Mouse (Mus musculus): ENCODE measurements around the gene Inava. TPM values are rescaled to one million over a fixed set of nuclear protein-coding genes. Genes with fewer than 3 reads are reported as not detected.

Inava gene
- polyA plus RNA-seq, 1 experiment from 2014 or later: 19.8 TPM

GRCm38 (mm10) chr1:136258495-136258894 lies 24.4 kb upstream of the Inava start:
- no peak for ATAC-seq (replicated peaks; ENCODE audit: low FRiP score)
- H3K9me3 ChIP-seq (ENCODE audit: control insufficient read depth, low read length): no peaks in the 10 kb centered on the region
- H3K27me3 ChIP-seq (ENCODE audit: control insufficient read depth, insufficient read depth, low read length): peaks cover 41% of the 10 kb centered on the region
- WGBS: 72% methylated on average over 9 of the region's 9 CpGs
- H3K4me1 ChIP-seq (replicated peaks; ENCODE audit: control insufficient read depth, insufficient read depth, low read length): peaks cover 13% of the 10 kb centered on the region; the same call in 1 of the 2 replicates
- H3K27ac ChIP-seq (ENCODE audit: low read depth, low read length): no peak overlapping the region
- no peak overlapping the region for H3K4me2 ChIP-seq (ENCODE audit: low read depth, low read length, severe bottlenecking)
- no peak for DNase-seq (ENCODE audit: low spot score)
- H3K9ac ChIP-seq (ENCODE audit: low read length): no peak overlapping the region
- no peak overlapping the region for H3K4me3 ChIP-seq (ENCODE audit: low read depth, low read length)
- H3K36me3 ChIP-seq (ENCODE audit: control insufficient read depth, insufficient read depth, low read length): no peaks in the 10 kb centered on the region

GRCm38 (mm10) chr1:136255657-136256056 lies 21.6 kb upstream of the Inava start:
- no peaks in the 10 kb centered on the region for H3K9me3 ChIP-seq (ENCODE audit: control insufficient read depth, low read length)
- H3K27me3 ChIP-seq (ENCODE audit: control insufficient read depth, insufficient read depth, low read length): peaks cover 27% of the 10 kb centered on the region
- H3K4me1 ChIP-seq (replicated peaks; ENCODE audit: control insufficient read depth, insufficient read depth, low read length): peaks cover 12% of the 10 kb centered on the region; the same call in 1 of the 2 replicates
- no peak overlapping the region for H3K4me3 ChIP-seq (ENCODE audit: low read depth, low read length)
- no peak overlapping the region for H3K27ac ChIP-seq (ENCODE audit: low read depth, low read length)
- H3K9ac ChIP-seq (ENCODE audit: low read length): no peak overlapping the region
- ATAC-seq (replicated peaks; ENCODE audit: low FRiP score) (no peak), DNase-seq (ENCODE audit: low spot score) (no peak)
- H3K4me2 ChIP-seq (ENCODE audit: low read depth, low read length, severe bottlenecking): no peak overlapping the region
- H3K36me3 ChIP-seq (ENCODE audit: control insufficient read depth, insufficient read depth, low read length): no peaks in the 10 kb centered on the region
- 62% methylated on average over 8 of the region's 8 CpGs for WGBS

GRCm38 (mm10) chr1:136255174-136255573 lies 21.1 kb upstream of the Inava start:
- 41% methylated on average over 6 of the region's 6 CpGs for WGBS
- no peak overlapping the region for H3K4me3 ChIP-seq (ENCODE audit: low read depth, low read length)
- no peaks in the 10 kb centered on the region for H3K36me3 ChIP-seq (ENCODE audit: control insufficient read depth, insufficient read depth, low read length)
- H3K9me3 ChIP-seq (ENCODE audit: control insufficient read depth, low read length): no peaks in the 10 kb centered on the region
- peaks cover 7% of the 10 kb centered on the region; the same call in 1 of the 2 replicates for H3K4me1 ChIP-seq (replicated peaks; ENCODE audit: control insufficient read depth, insufficient read depth, low read length)
- DNase-seq (ENCODE audit: low spot score) (no peak), ATAC-seq (replicated peaks; ENCODE audit: low FRiP score) (no peak)
- no peak overlapping the region for H3K9ac ChIP-seq (ENCODE audit: low read length)
- H3K27me3 ChIP-seq (ENCODE audit: control insufficient read depth, insufficient read depth, low read length): peaks cover 22% of the 10 kb centered on the region
- no peak overlapping the region for H3K4me2 ChIP-seq (ENCODE audit: low read depth, low read length, severe bottlenecking)
- H3K27ac ChIP-seq (ENCODE audit: low read depth, low read length): no peak overlapping the region

GRCm38 (mm10) chr1:136254503-136255065 lies 20.5 kb upstream of the Inava start:
- Histone ChIP-seq H3K4me2 (ENCODE audit: low read depth, low read length, severe bottlenecking) (no peak overlapping the region), H3K4me1 (replicated peaks; ENCODE audit: control insufficient read depth, insufficient read depth, low read length) (peaks cover 2% of the 10 kb centered on the region; the same call in 1 of the 2 replicates), H3K36me3 (ENCODE audit: control insufficient read depth, insufficient read depth, low read length) (no peaks in the 10 kb centered on the region), H3K27me3 (ENCODE audit: control insufficient read depth, insufficient read depth, low read length) (peaks cover 16% of the 10 kb centered on the region), H3K4me3 (ENCODE audit: low read depth, low read length) (no peak overlapping the region), H3K9ac (ENCODE audit: low read length) (no peak overlapping the region), H3K27ac (ENCODE audit: low read depth, low read length) (no peak overlapping the region), H3K9me3 (ENCODE audit: control insufficient read depth, low read length) (no peaks in the 10 kb centered on the region)
- ATAC-seq (replicated peaks; ENCODE audit: low FRiP score): no peak
- DNase-seq (ENCODE audit: low spot score): no peak
- WGBS: 83% methylated on average over 10 of the region's 10 CpGs

- no peaks in the 10 kb centered on the region for H3K4me1 ChIP-seq (replicated peaks; ENCODE audit: control insufficient read depth, insufficient read depth, low read length)
- no peaks in the 10 kb centered on the region for H3K36me3 ChIP-seq (ENCODE audit: control insufficient read depth, insufficient read depth, low read length)
- H3K4me3 ChIP-seq (ENCODE audit: low read depth, low read length): no peak overlapping the region
- no peak overlapping the region for H3K9ac ChIP-seq (ENCODE audit: low read length)
- no peak for DNase-seq (ENCODE audit: low spot score)
- 53% methylated on average over 2 of the region's 2 CpGs for WGBS
- no peak for ATAC-seq (replicated peaks; ENCODE audit: low FRiP score)
- H3K27me3 ChIP-seq (ENCODE audit: control insufficient read depth, insufficient read depth, low read length): peaks cover 7% of the 10 kb centered on the region
- H3K4me2 ChIP-seq (ENCODE audit: low read depth, low read length, severe bottlenecking): no peak overlapping the region
- no peak overlapping the region for H3K27ac ChIP-seq (ENCODE audit: low read depth, low read length)
- H3K9me3 ChIP-seq (ENCODE audit: control insufficient read depth, low read length): no peaks in the 10 kb centered on the region
Measured at GRCm38 (mm10) chr1:136253472-136253871, 19.4 kb upstream of the Inava start.

- H3K9me3 ChIP-seq (ENCODE audit: control insufficient read depth, low read length): no peaks in the 10 kb centered on the region
- no peak overlapping the region for H3K27ac ChIP-seq (ENCODE audit: low read depth, low read length)
- no peaks in the 10 kb centered on the region for H3K4me1 ChIP-seq (replicated peaks; ENCODE audit: control insufficient read depth, insufficient read depth, low read length)
- H3K4me3 ChIP-seq (ENCODE audit: low read depth, low read length): no peak overlapping the region
- WGBS: 83% methylated on average over 5 of the region's 5 CpGs
- no peak overlapping the region for H3K4me2 ChIP-seq (ENCODE audit: low read depth, low read length, severe bottlenecking)
- DNase-seq (ENCODE audit: low spot score) (no peak), ATAC-seq (replicated peaks; ENCODE audit: low FRiP score) (no peak)
- H3K27me3 ChIP-seq (ENCODE audit: control insufficient read depth, insufficient read depth, low read length): no peaks in the 10 kb centered on the region
- no peaks in the 10 kb centered on the region for H3K36me3 ChIP-seq (ENCODE audit: control insufficient read depth, insufficient read depth, low read length)
- no peak overlapping the region for H3K9ac ChIP-seq (ENCODE audit: low read length)
Measured at GRCm38 (mm10) chr1:136249662-136250061, 15.6 kb upstream of the Inava start.

GRCm38 (mm10) chr1:136247393-136247792 lies 13.3 kb upstream of the Inava start:
- DNase-seq (ENCODE audit: low spot score) (no peak), ATAC-seq (replicated peaks; ENCODE audit: low FRiP score) (no peak)
- no peaks in the 10 kb centered on the region for H3K4me1 ChIP-seq (replicated peaks; ENCODE audit: control insufficient read depth, insufficient read depth, low read length)
- H3K9me3 ChIP-seq (ENCODE audit: control insufficient read depth, low read length): no peaks in the 10 kb centered on the region
- H3K9ac ChIP-seq (ENCODE audit: low read length): no peak overlapping the region
- no peak overlapping the region for H3K4me2 ChIP-seq (ENCODE audit: low read depth, low read length, severe bottlenecking)
- H3K27ac ChIP-seq (ENCODE audit: low read depth, low read length): no peak overlapping the region
- no peaks in the 10 kb centered on the region for H3K27me3 ChIP-seq (ENCODE audit: control insufficient read depth, insufficient read depth, low read length)
- H3K36me3 ChIP-seq (ENCODE audit: control insufficient read depth, insufficient read depth, low read length): no peaks in the 10 kb centered on the region
- 93% methylated on average over 5 of the region's 5 CpGs for WGBS
- H3K4me3 ChIP-seq (ENCODE audit: low read depth, low read length): no peak overlapping the region

- WGBS: 85% methylated on average over 4 of the region's 5 CpGs
- ATAC-seq (replicated peaks; ENCODE audit: low FRiP score) (no peak), DNase-seq (ENCODE audit: low spot score) (no peak)
- Histone ChIP-seq H3K27ac (ENCODE audit: low read depth, low read length) (no peak overlapping the region), H3K36me3 (ENCODE audit: control insufficient read depth, insufficient read depth, low read length) (no peaks in the 10 kb centered on the region), H3K4me1 (replicated peaks; ENCODE audit: control insufficient read depth, insufficient read depth, low read length) (no peaks in the 10 kb centered on the region), H3K4me2 (ENCODE audit: low read depth, low read length, severe bottlenecking) (no peak overlapping the region), H3K9ac (ENCODE audit: low read length) (no peak overlapping the region), H3K9me3 (ENCODE audit: control insufficient read depth, low read length) (no peaks in the 10 kb centered on the region), H3K27me3 (ENCODE audit: control insufficient read depth, insufficient read depth, low read length) (no peaks in the 10 kb centered on the region), H3K4me3 (ENCODE audit: low read depth, low read length) (no peak overlapping the region)
Measured at GRCm38 (mm10) chr1:136244469-136244868, 10.4 kb upstream of the Inava start.

- H3K4me2 ChIP-seq (ENCODE audit: low read depth, low read length, severe bottlenecking): no peak overlapping the region
- H3K9me3 ChIP-seq (ENCODE audit: control insufficient read depth, low read length): no peaks in the 10 kb centered on the region
- 89% methylated on average over 7 of the region's 7 CpGs for WGBS
- H3K4me1 ChIP-seq (replicated peaks; ENCODE audit: control insufficient read depth, insufficient read depth, low read length): no peaks in the 10 kb centered on the region
- H3K27ac ChIP-seq (ENCODE audit: low read depth, low read length): no peak overlapping the region
- no peaks in the 10 kb centered on the region for H3K27me3 ChIP-seq (ENCODE audit: control insufficient read depth, insufficient read depth, low read length)
- H3K4me3 ChIP-seq (ENCODE audit: low read depth, low read length): no peak overlapping the region
- H3K9ac ChIP-seq (ENCODE audit: low read length): no peak overlapping the region
- DNase-seq (ENCODE audit: low spot score) (no peak), ATAC-seq (replicated peaks; ENCODE audit: low FRiP score) (no peak)
- no peaks in the 10 kb centered on the region for H3K36me3 ChIP-seq (ENCODE audit: control insufficient read depth, insufficient read depth, low read length)
Measured at GRCm38 (mm10) chr1:136241801-136242200, 7.7 kb upstream of the Inava start.

Data from forebrain, embryonic 11.5 days (tissue).